Mouse (Mus musculus): ENCODE results near the gene Gm49337.

Gene Gm49337

DNA sequence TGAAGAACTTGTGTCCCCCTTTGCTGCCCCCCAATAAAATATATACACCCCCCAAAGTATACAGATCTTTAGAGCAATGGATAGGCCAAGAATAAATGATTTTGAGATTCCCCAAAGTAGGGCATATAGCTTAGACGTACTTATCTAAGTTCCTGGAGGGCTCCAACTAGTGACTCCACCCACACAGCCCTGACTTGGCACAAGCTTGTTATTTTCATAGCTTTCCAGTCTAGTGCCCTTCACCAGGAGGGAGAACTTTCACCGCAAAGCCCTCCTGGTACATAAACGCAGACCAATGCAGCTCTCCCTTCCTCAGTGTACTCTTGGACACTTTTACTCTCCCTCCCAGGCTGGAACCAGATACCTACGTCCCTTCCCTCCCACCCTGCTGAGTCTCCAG is 11.0 kb upstream of the Gm49337 start:
- DNase-seq (ENCODE audit: low spot score in 2 of 2): no peak

DNA sequence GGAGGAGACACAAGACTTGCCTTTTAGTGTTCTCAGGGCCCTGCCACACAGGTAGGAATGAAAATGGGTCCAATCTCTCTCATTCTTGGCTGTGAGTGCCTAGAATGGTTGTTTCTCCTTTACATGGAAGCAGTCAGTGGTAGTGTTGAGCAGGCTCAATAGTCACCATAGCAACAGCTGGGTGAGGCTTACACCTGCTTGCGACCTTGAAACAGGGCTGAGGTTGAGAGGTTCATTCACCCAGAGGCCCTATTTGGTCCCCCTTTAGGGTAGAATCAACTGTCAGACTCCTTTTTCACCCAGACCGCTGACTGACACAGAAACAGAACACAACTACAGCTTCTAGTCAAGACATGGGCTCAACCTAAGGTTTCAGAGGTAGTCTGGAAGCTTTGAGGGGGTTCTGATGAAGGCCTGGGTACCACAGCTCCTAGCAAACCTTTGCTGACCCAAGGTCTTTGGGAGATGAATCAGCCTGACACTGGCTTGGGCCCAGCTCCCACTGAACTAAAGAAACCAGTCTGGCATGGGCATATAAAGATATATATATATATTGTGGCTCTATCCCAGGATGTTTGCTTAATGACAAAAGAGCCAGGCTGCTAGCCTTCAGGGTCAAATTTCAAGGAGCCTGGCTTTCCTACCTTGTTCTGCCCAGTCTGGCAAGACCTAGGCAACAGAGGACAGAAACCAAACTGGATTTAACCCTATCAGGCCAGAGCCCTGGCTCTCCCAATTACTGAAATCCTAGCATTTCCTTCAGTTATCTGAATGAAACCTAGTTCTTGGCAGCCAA is 8.2 kb upstream of the Gm49337 start:
- DNase-seq (ENCODE audit: low spot score in 2 of 2): no peak

DNA sequence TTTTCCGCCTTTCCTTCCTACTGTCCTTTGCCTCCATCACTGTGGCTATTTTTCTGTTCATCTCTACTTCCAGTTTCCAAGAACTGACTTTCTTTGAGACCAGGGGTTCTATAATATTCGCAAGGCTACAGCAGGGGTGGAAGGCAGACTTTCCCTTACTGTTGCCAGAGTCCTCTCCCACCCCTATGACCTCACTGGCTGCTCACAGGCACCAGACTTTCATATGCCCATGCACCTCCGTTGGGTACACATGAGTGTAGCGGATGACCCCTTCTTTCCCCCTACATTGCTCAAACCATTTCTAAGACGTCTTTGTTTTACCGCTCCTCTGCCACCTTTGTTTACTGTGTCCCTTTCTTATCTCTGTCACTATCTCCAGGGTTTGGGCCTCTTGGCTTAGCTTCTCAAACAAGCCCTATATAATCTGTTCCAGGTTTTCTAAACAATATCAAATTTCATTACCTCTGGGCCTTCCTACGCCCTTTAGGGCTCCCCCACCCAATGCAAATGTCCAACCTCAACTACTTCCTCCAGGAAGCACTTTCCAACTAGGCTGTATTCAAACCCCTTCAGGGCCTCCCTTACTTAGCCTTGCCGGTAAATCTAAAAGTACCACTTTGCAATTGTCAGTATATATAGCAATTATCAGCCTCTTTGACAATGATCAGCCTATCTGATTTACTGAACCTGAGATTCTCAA is 7.3 kb upstream of the Gm49337 start:
- no peak for DNase-seq (ENCODE audit: low spot score in 2 of 2)

DNA sequence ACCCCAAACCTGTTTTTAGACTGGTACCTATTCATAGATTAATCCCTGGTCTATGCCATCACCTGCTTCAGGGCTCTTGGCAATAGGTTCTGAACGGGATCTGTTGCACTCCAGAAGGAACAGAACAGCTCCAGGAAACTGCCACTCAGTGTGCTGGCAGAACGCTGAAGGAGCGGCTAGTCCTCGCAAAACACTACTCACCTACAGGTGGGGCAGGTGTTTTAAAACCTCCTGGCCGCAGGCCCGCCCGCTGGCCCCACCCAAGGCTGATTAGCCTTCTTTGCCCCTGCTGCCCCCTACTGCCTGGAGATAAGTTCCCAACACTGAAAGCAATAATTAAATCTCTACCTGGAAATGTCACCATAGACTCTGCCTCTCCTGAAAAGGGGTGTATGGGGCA is 5.8 kb upstream of the Gm49337 start, which contains the start of gene Tspan1:
Gene Tspan1, minus strand, starts transcription at position 198 of the 400 bp plus-strand sequence.
- DNase-seq (ENCODE audit: low spot score in 2 of 2): peak in 1 of 2 experiments; percentile 45

DNA sequence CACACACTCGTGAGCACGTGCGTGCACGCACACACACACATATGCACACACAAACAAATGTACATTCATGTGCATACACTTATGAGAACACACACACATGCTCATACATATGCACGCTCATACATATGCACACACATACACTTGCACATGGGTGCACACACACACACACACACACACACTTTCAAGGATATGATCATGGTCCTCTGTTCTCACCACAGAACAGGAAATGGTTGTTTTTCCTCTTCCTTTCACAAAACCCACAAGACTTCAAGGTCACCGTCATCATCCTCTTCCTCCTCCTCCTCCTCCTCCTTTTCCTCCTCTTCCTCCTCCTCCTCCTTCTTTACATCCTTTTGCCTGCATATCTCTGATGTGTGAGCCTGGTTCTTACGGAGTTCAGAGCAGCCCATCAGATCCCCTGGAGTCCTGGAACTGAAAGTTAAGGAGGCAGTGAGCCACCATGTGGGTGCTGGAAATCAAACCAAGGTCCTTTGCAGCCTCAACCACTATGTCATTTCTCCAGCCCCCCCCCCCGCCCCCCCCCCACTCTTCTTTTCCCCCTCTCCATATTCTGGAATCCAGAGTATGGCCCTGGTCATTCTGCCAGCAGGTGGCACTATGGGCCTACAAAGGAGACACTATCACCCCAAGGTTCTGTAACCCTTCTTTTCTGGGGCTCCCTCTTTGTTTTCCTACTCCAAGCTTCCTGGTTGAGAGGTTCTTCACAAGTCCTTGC is 4.4 kb upstream of the Gm49337 start:
- peak; percentile 53 to 72 for DNase-seq (ENCODE audit: low spot score in 2 of 2)

DNA sequence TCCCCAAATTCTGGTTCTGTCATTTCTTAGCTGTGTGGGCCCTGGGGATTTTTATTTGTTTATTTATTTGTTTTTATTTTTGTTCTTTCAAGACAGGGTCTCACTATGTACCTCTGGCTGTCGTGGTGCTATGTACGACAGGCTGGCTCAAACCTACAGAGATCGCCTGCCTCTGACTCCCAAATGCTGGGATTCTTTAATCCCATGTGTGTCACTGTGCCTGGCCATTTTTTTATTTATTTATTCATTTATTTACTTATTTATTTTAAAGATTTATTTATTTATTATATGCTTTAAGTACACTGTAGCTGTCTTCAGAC is 3.9 kb upstream of the Gm49337 start:
- DNase-seq (ENCODE audit: low spot score in 2 of 2): no peak

DNA sequence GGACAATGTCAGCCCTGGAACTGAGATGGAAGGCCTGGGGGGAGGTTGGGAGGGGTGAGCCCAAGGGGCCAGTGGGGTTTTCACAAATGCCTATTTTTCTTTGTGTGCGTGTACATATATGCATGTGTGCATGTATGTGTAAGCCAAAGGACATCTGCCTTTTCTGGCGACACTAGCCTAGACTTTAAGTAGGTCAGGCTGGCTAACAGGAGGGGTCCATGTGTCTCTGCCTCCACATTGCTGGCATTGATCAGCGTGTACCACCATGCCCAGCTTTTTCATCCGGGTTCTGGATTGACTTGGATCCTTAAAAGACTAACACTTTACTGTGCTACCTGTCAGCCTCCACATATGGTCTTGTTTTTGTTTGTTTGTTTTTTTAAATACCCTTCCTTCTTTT is 568 bp downstream of the Gm49337 start:
- DNase-seq (ENCODE audit: low spot score in 2 of 2): no peak

DNA sequence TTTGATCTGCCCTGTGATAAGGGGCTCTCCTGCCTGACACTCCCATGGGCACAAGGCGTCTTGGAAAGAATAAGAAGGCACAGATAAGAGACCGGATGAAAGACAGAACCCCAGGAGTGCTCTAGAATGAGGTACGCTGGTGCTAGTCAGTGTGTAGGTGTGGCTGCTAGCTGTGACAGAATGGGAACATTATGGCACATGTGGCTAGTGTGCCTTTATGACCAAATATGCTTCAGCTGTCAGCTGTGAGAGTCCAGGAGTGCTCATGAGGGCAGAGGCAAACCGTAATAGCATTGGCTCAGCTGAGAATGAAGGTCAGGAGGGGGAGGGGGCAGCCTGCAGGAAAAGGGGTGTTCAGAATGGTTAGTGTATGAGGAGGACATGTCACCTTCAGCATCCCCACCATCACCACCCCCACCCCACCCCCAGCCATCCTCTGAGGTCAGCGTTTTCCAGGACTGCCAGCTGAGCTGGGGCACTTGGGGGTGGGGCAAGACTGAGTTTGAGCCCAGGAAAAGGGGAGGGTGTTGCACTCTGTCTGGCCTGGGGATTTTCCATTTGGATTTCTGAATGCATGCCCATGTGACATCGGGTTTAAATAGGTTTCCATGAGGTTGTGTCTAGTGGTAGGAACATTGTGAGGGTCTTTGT is 1.4 kb downstream of the Gm49337 start:
- no peak for DNase-seq (ENCODE audit: low spot score in 2 of 2)

DNA sequence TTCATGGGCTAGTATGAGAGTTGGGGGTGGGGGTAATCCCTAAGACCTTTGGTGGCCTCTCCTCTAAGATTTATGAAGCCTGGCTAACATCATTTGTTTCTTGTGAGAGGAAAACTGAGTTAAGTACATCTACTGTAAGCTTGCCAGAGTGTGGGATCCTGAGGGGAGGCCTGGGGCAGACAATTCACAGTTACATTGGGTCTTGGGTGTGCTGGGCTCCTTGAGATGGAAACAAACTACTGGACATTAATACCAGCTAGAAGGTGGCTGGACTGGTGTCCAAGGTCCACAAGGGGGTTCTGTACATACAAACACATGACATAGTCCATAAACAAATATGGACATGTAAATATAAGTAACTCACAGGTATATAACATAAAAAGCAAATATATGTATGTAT is 2.0 kb downstream of the Gm49337 start:
- no peak for DNase-seq (ENCODE audit: low spot score in 2 of 2)

DNA sequence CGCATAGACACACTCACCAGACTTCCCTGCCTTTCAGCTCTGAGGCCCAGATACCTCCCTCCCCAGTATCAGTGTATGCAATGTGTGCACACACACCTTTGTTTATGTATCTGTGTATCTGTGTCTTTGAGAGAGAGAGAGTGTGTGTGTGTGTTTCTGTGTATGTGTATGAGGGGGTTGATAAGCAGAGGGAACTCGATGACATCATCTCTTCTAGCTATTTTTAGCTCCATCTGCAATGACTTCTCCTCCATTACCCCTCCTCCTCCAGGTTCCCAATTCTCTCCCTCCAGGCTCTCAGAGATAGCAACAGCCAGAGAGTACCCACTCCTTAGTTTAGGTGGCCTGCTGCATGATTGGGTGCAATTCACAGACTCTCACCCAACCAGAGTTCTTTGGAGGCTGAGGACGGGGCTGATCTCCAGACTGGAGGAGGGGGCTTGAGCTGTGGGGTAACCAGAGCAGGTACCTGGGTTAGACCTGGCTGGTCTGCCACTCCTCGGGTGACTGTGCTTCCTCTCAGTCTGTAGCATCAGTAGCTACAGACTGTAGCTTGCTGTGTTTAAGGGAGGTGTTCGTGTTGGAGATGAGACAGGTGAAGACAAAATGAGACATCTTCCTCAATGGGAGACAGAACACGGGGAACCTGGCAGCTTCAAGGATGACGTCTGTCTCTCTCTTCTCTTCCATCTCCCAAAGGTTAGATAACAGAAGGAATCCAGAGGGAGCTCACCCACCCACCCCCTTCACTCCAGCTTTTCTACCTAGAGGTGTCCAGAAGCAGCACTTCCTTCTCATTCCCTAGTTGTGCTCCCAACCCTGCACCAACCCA is 2.7 kb downstream of the Gm49337 start:
- DNase-seq (ENCODE audit: low spot score in 2 of 2): no peak

DNA sequence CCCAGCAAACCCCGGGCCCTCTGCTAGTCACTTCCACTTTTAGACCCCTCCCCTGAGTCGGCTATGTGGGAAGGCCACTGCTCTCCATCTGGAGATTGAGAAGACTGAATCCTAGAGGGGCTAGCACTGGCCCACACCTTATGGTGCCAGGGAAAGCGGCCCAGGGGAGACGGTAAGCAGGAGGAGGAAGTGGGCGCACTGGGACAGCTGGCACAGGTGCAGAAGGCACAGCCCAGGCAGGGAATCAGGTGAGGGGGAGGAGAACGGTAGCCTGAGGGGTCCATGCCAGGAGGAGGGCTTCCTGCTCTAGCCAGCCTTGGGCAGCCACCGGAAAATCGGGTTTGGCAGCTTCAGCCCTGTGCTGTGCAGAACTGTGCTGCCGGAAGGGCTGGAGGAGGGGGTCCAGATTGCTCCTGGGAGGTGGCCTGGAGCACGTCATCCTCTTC is 3.4 kb downstream of the Gm49337 start:
- DNase-seq (ENCODE audit: low spot score in 2 of 2): peak; percentile 80

DNA sequence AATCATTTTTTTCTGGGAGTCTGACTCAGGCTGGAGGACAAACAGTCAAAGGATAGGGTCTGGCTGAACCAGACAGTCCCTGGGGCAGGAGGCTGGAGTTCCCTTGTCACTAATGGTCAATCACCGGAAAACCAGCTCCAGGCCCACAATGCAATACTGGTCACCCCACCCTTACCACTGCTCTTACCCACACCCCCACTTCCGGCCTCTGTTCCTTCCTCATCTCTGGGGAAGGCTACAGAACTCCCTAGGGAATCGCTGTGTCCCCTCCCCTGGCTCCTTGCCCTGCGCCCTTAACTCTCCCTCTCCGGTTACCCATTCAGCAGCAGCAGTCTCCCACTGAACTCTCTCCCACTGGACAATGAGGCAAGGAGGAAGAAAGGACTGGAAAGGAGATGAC is 4.0 kb downstream of the Gm49337 start:
- DNase-seq (ENCODE audit: low spot score in 2 of 2): peak in 1 of 2 experiments; percentile 68

DNA sequence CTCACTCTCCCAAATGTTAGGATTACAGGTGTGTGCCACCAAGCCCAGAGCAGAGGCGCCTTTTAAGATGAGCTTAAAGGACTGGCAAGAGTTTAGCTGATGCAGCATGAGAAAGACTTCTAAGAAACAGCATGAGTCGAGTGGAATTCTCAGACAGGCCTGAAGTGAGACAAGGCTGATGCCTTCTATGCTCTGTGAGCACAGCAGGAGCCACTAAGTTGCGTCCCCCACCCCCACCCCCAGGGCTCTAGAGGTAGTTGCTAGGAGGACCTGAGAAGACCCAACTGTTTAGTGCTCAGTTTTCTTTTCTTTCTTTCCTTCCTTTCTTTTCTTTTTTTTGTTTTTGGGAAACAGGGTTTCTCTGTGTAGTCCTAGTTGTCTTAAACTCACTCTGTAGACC is 8.9 kb downstream of the Gm49337 start:
- DNase-seq (ENCODE audit: low spot score in 2 of 2): no peak

DNA sequence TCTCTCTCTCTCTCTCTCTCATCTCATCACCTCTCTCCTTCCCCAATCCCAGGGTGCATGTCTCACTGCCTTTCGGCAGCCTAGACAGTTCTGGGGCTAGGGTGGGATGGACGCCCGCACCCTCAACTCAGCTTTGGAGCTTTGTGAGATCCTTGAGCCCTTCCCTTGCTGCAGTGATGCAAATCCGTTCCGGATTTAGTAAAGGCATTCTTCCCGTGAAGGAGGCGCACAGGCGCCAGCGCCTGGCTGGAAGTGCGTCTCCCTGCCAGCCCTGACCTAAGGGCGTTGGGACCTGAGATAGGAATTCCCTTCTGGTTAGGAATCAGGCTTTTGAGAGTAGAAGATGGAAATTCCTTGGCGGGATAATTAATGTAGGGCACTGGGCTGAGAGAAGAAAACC is 9.6 kb downstream of the Gm49337 start:
- DNase-seq (ENCODE audit: low spot score in 2 of 2): no peak

DNA sequence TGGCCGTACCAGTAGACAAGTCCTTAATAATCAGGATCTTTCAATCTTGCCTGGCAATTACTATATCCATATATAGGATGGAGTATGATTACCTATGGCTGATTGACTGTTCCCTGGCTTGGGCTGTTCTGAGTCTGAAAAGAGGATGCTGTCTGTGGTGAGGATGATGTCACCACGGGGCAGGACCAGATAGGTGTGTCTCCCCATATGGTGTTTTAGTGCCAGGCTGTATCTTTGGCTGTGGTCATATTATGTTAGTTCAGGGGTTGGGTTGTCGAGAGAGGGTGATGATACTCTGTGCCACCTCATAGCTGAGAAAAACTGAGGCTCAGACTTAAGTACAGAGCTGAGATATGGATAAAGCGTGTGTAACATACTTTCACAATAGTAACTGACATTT is 11.9 kb downstream of the Gm49337 start:
- DNase-seq (ENCODE audit: low spot score in 2 of 2): no peak

DNA sequence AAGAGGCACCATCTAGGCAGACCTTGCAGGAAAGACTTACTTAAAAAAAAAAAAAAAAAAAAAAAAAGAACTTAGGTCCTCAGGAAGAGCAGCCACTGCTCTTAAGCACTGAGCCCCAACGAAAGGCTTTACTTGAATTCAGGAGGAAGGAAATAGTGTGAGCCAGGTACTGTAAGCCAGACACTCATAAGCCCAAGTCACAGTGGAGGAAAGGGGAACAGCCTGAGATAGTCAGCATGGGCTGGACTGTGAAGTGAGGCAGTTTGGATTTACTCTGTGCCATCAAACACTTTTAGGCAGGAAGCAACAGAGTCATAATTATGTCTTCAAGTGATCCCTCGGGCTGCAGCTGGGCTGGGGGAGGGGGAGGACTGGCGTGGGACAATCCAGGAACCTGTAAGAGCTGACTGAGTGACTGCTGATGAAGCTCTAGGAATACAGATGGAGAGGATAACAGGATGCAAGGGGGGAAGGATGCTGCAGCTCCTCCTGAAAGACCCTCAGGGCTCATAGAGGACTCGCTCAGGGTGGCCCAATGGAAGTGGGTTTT is 19.2 kb downstream of the Gm49337 start:
- DNase-seq (ENCODE audit: low spot score in 2 of 2): no peak

DNA sequence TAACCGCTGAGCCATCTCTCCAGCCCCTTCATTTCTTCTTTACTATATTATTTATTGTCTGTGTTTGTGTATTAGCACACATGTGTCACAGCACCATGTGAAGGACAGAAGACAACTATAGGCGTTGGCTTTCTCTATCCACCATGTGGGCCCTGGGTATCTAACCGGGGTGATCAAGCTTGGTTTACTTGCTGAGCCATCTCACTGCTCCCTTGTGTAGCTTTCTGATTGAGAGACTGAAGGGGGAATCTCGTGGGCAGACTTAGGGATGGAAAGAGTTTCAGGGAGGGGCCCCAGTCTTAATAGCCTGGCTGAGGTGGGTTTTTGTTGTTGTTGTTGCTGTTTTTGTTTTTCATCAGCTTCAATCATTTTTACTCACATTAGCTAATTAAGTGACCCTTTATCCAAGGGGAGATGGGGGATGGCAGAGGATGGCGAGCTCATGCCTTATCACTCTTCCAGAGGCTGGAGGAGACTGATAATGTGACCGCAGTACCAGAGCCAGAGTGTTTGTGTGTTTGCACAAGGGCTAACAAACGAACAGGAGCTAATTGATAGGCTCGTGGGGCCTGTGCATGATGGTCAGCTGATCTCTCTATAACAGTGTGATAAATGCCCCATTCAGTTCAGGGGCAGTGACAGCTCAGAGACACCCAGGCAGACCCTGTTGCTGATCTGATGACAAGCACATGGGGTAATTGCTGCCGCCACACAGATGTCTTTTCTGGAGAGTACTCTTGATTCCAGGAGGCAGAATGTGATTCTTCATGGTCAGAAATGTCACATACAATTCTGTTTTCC is 20.6 kb downstream of the Gm49337 start:
- no peak for DNase-seq (ENCODE audit: low spot score in 2 of 2)

DNA sequence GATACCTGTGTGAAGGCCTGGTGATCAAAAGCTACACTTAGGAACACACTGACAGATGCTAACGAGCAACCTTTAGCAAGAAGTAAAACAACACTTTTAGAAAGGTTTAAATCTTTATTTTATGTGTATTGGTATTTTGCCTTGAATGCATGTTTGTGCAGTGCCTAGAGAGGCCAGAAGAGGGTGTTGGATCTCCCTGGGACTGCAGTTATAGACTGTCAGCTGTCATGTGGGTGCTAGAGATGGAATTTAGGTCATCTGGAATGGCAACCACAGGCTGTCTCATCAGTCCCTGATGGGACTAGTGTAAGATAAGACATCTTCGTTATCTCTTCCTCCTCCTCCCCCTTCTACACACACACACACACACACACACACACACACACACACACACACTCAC is 25.2 kb downstream of the Gm49337 start:
- no peak for DNase-seq (ENCODE audit: low spot score in 2 of 2)

DNA sequence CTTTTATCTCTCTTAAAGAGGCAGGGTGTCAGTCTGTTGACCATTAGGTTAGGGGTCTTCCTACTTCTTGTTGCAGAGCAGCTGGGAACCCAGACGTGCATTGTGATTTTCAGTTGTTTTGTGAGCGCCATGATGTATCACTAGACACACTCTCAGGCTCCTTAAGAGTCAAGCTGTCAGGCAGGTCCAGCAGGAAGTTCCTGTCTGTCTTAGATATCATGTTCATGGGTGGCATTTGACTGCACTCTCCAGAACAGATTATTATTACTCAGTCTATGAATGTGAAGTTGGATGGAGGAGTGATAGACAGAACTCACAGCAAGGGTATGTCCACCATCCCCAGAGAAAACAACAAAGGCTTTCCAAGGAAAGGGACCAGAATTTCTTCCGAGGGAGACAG is 31.2 kb downstream of the Gm49337 start:
- DNase-seq (ENCODE audit: low spot score in 2 of 2): no peak

DNA sequence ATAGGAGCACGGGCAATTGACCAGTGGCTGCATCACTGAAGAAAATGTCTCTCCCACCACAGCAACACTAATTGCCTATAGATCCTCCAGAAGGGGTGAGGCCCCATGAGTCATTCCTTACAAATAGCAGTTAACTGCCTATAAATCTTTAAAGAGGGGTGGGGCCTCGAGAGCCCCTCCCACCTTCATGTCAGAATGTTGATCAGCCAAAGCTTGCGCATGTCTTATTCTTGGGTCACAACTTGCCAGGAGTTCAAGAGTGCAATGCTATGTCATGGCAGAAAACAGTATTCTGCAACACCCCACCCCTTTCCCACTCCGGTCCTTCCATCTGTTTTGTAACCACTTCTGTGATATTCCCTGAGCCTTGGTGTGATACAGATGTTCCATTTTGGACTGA is 33.3 kb downstream of the Gm49337 start:
- DNase-seq (ENCODE audit: low spot score in 2 of 2): no peak

Data from urinary bladder, postnatal 4 days (tissue).